Mouse (Mus musculus) intestine, postnatal 0 days (tissue): ENCODE data around the gene Hmgb1. TPM values are rescaled to one million over a fixed set of nuclear protein-coding genes. Genes with fewer than 3 reads are reported as not detected.

Experiments used
- ATAC-seq: fragments of 200-750 bp; cut with Nextera tagmentation; 2 replicates; pipeline ENCODE4 v1.8.0; 2017; ENCODE audit warnings: mild to moderate bottlenecking, moderate TSS enrichment, moderate library complexity
- H3K27ac ChIP-seq: fragments of 300-500 bp; sonication (generic); 2 replicates; pipeline ENCODE4 v1.5.1; 2014; ENCODE audit warnings: mild to moderate bottlenecking, low read depth, low read length, moderate library complexity
- H3K27me3 ChIP-seq: fragments of 300-500 bp; sonication (generic); replicated peaks from 2 replicates; pipeline ENCODE4 v1.6.1; 2014; ENCODE audit warnings: low read length, mixed read lengths; ENCODE audit not compliant: control insufficient read depth, insufficient read depth
- H3K36me3 ChIP-seq: fragments of 300-500 bp; sonication (generic); 2 replicates; pipeline ENCODE4 v1.6.1; 2014; ENCODE audit warnings: mild to moderate bottlenecking, moderate library complexity; ENCODE audit not compliant: control insufficient read depth, insufficient read depth
- H3K4me1 ChIP-seq: fragments of 300-500 bp; sonication (generic); replicated peaks from 2 replicates; pipeline ENCODE4 v1.6.1; 2014; ENCODE audit warnings: antibody characterized with exemption, low read length, mixed read lengths; ENCODE audit not compliant: control insufficient read depth, insufficient read depth
- H3K4me2 ChIP-seq: fragments of 300-500 bp; sonication (generic); replicated peaks from 2 replicates; pipeline ENCODE4 v1.6.1; 2014; ENCODE audit warnings: low read depth, mild to moderate bottlenecking, moderate library complexity
- H3K4me3 ChIP-seq: fragments of 300-500 bp; sonication (generic); 2 replicates; pipeline ENCODE4 v1.5.1; 2014; ENCODE audit warnings: low read depth, low read length
- H3K9ac ChIP-seq: fragments of 300-500 bp; sonication (generic); 2 replicates; pipeline ENCODE4 v1.6.1; 2014; ENCODE audit warnings: mild to moderate bottlenecking, low read depth, low read length
- H3K9me3 ChIP-seq: fragments of 300-500 bp; sonication (generic); 2 replicates; pipeline ENCODE4 v1.6.1; 2016; ENCODE audit warnings: mixed run types; ENCODE audit not compliant: control insufficient read depth
- CTCF ChIP-seq: sonication (generic); IDR thresholded peaks from 2 replicates; pipeline ENCODE4 v1.5.1; 2016; ENCODE audit warnings: low read depth, mild to moderate bottlenecking, control low read depth, antibody characterized with exemption, moderate library complexity
- WGBS: fragments of 180-500 bp; shearing (Covaris S2); extraction: QIAGEN DNeasy Blood & Tissue Kit; methylation state at CpG from one replicate; pipeline ENCODE4 v1.1.7; 2014; 5-methylcytosine and 5-hydroxymethylcytosine counted together
- polyA plus RNA-seq: library from polyadenylated mRNA; unstranded; fragments of >200 nt; fragmentation: Nextera tagmentation; extraction: Ambion mirVana; gene quantifications from 2 replicates; pipeline ENCODE4 v1.2.1, GENCODE M21; 2015

The Hmgb1 gene
- polyA plus RNA-seq, 1 experiment from 2014 or later = 516 TPM

DNA sequence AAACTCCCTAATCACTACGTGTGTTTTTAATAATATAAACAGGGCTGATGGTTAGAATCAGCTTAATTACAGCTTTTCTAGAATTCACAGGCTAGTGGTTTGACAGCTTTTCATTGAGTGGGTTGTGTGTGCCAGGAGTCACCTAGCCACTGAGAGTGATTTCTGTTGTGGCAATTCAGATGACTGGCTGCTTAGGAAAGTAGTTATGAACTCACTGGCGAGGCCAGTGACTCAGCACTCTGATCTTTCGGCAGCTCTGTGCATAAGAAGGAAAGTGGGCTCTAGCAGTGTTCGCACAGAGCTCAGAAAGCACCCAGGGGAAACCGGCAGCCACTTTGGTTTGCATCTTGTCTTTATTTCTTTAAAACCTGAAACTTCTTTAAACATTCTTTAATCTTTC lies 18.7 kb upstream of the Hmgb1 start:
- no peak overlapping the region for H3K9ac ChIP-seq
- H3K9me3 ChIP-seq = no peaks in the 10 kb centered on the region
- no peaks in the 10 kb centered on the region for H3K4me1 ChIP-seq
- H3K27me3 ChIP-seq = no peaks in the 10 kb centered on the region
- no peak overlapping the region for H3K4me2 ChIP-seq
- peaks cover 59% of the 10 kb centered on the region for H3K36me3 ChIP-seq
- H3K4me3 ChIP-seq = no peak overlapping the region
- 82% methylated on average over 5 of the region's 5 CpGs for WGBS
- no peak for TF ChIP-seq CTCF
- no peak overlapping the region for H3K27ac ChIP-seq
- ATAC-seq = no peak

DNA sequence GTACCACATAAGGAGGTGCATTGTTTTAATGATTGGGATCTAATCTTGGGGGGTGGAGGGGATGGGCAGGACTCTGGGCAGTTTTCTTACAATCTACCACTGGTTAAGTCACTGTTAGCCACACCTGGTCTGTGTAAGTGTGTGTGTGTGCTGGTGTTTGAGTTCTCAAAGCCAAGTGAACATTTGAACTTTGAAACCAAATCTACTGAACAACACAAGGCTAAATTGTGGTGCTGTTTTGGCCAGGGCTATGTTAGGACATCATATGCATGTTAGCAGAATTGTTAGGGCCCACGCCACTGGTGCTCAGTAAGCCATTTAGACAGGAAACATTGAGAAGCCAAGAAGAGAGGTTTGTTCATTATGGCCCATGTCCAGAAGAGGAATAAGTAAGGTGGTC lies 14.5 kb upstream of the Hmgb1 start:
- Histone ChIP-seq H3K27me3 (no peaks in the 10 kb centered on the region), H3K27ac (no peak overlapping the region), H3K4me3 (no peak overlapping the region), H3K4me2 (no peak overlapping the region), H3K9me3 (no peaks in the 10 kb centered on the region), H3K36me3 (peaks cover 49% of the 10 kb centered on the region), H3K9ac (no peak overlapping the region), H3K4me1 (no peaks in the 10 kb centered on the region)
- TF ChIP-seq CTCF = no peak
- 100% methylated on average over 1 of the region's 1 CpGs for WGBS
- ATAC-seq = no peak

DNA sequence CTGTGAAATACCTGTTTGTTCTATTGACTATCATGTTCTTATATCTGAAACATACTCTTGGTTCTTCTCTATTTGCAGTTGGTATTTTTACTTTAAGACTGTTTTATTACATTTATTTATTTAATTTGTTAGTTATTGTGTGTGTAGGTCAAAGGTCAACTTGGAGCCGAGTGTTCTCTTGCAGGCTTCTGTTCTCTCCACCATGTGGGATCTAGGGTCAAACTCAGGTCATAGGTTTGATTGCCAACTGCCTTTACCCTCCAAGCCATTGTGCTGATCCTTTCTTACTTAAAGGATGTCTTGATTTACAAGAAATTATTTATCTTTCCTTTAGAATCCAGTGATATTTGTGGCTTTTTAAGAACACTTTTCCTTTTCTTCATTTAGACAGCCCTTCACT lies 12.3 kb upstream of the Hmgb1 start:
- Histone ChIP-seq H3K36me3 (peaks cover 46% of the 10 kb centered on the region), H3K9ac (no peak overlapping the region), H3K27ac (no peak overlapping the region), H3K4me2 (no peak overlapping the region), H3K4me3 (no peak overlapping the region), H3K4me1 (no peaks in the 10 kb centered on the region), H3K9me3 (no peaks in the 10 kb centered on the region), H3K27me3 (no peaks in the 10 kb centered on the region)
- TF ChIP-seq CTCF = no peak
- no peak for ATAC-seq
- WGBS = 0% methylated on average over 1 of the region's 1 CpGs

DNA sequence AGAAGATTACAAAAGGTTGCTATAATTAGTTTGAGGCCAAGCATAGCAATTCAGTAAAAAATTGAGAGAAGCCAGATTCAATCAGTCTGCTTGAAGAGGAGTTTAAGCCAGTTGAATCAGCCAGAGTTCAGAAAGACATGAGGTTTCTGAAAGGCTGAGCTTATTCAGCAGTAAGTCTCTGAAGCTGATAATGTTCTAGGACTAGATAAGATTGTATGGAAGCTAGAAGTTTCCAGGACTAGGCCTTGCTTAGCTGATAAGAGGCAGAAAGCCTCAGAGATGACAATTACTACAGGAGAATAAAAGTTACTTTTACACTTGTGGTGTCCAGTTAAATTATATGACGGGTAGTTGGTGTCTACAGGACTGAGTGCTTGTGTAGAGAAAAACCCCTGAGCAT lies 5.9 kb upstream of the Hmgb1 start:
- H3K27ac ChIP-seq = no peak overlapping the region
- 0 out of 2 replicates have a peak, but pooled peaks cover under 1% of the 10 kb centered on the region for H3K4me1 ChIP-seq
- no peak overlapping the region for H3K4me3 ChIP-seq
- no peaks in the 10 kb centered on the region for H3K27me3 ChIP-seq
- 85% methylated on average over 1 of the region's 1 CpGs for WGBS
- H3K9ac ChIP-seq = no peak overlapping the region
- H3K9me3 ChIP-seq = no peaks in the 10 kb centered on the region
- H3K36me3 ChIP-seq = peaks cover 37% of the 10 kb centered on the region
- TF ChIP-seq CTCF = no peak
- ATAC-seq = no peak
- no peak overlapping the region for H3K4me2 ChIP-seq

DNA sequence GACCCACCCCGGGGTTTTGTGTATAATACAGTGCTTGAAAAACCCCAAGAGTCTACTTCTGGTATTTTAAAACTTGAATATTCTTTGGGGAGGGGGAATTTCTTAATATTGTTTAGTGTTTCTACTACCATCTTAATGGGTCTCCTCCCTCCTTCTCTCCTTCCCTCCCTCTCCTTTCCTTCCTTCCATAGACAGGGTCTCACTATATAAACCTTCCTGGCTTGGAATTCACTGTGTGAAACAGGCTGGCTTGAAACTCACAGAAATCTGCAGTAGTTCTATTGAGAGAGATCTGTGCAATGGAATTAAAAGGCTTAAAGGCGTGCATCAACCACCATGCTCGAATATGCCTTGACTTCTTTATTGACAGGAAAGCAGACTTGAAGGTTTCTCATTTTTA lies 1.5 kb upstream of the Hmgb1 start:
- ATAC-seq = no peak
- peak overlapping the region; percentile 95 for H3K4me3 ChIP-seq
- 69% methylated on average over 3 of the region's 3 CpGs for WGBS
- H3K27ac ChIP-seq = no peak overlapping the region
- no peaks in the 10 kb centered on the region for H3K27me3 ChIP-seq
- H3K4me1 ChIP-seq = 0 out of 2 replicates have a peak, but pooled peaks cover 2% of the 10 kb centered on the region
- TF ChIP-seq CTCF = no peak
- no peaks in the 10 kb centered on the region for H3K9me3 ChIP-seq
- no peak overlapping the region for H3K9ac ChIP-seq
- peak overlapping the region; percentile 83 for H3K4me2 ChIP-seq
- H3K36me3 ChIP-seq = peaks cover 11% of the 10 kb centered on the region

DNA sequence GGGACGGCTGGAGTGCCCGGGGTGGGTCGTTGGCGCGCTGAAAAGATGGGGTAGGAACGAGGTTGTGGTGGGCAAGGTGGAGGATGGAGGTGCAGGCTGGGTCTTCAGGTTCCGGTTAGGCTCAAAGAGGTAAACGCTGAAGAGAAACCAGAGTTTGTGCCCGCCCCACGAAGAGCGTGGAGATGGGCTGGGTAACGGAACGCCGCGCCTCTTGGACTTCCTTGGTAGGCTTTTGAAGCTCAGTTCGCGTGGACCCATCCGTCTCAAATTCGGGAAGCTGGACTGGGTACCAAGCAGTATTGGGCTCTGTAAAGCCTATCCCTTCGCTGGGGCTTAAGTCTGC lies 526 bp upstream of the Hmgb1 start:
- no peak for TF ChIP-seq CTCF
- H3K27me3 ChIP-seq = no peaks in the 10 kb centered on the region
- H3K4me2 ChIP-seq = peak overlapping the region; percentile 83
- H3K4me1 ChIP-seq = 0 out of 2 replicates have a peak, but pooled peaks cover 2% of the 10 kb centered on the region
- ATAC-seq = 0 out of 2 replicates have a peak, but pooled peaks have one; percentile 4
- peak overlapping the region; percentile 95 for H3K4me3 ChIP-seq
- H3K27ac ChIP-seq = peak overlapping the region; percentile 79
- peak overlapping the region; percentile 63 for H3K9ac ChIP-seq
- H3K36me3 ChIP-seq = peaks cover 10% of the 10 kb centered on the region
- H3K9me3 ChIP-seq = no peaks in the 10 kb centered on the region
- under 1% methylated on average over 20 of the region's 20 CpGs for WGBS

DNA sequence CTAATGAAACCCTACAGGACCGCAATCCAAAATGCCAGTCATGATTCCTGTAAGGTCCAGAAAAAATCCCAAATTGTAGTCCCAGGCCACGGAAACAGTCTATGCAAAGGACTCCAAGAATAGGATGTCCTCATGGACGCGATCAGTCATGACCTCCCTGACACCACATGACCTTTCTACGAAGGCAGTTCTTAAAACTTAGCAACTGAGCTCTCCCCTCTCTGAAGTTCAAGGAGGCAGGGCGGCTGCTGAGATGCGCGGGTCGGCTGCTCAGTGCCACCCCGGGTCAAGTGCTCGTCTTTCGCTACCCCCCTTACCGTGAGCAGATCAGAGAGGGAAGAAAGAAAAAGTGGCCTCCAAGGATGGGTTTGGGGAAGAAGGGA lies 577 bp downstream of the Hmgb1 start:
- H3K9me3 ChIP-seq = no peaks in the 10 kb centered on the region
- no peaks in the 10 kb centered on the region for H3K36me3 ChIP-seq
- ATAC-seq = peak; percentile 44
- peak overlapping the region; percentile 96 for H3K27ac ChIP-seq
- peak overlapping the region; percentile 74 for H3K4me3 ChIP-seq
- H3K4me1 ChIP-seq = 0 out of 2 replicates have a peak, but pooled peaks cover 2% of the 10 kb centered on the region
- no peak for TF ChIP-seq CTCF
- peak overlapping the region; percentile 64 for H3K4me2 ChIP-seq
- WGBS = 0% methylated on average over 13 of the region's 13 CpGs
- no peaks in the 10 kb centered on the region for H3K27me3 ChIP-seq
- H3K9ac ChIP-seq = peak overlapping the region; percentile 81
